Mouse (Mus musculus) heart, embryonic 16.5 days (tissue): ENCODE results near the gene Ksr2. TPM values are rescaled to one million over a fixed set of nuclear protein-coding genes. Genes with fewer than 3 reads are reported as not detected.

ENCODE experiments used
- ATAC-seq: fragments of 200-750 bp; cut with Nextera tagmentation; replicated peaks from 2 replicates; pipeline ENCODE4 v1.8.0; 2017; ENCODE audit warnings: moderate number of reproducible peaks; ENCODE audit not compliant: insufficient read depth, low FRiP score; ENCODE audit errors: extremely low read depth
- H3K27ac ChIP-seq: fragments of 300-500 bp; sonication (generic); 2 replicates; pipeline ENCODE4 v1.5.1; 2014; ENCODE audit warnings: mild to moderate bottlenecking, low read length, control low read depth, moderate library complexity
- H3K27me3 ChIP-seq: fragments of 300-500 bp; sonication (generic); 2 replicates; pipeline ENCODE4 v1.6.1; 2014; ENCODE audit warnings: low read length, mixed read lengths; ENCODE audit not compliant: control insufficient read depth, insufficient read depth
- H3K36me3 ChIP-seq: fragments of 300-500 bp; sonication (generic); 2 replicates; pipeline ENCODE4 v1.6.1; 2014; ENCODE audit not compliant: control insufficient read depth, insufficient read depth
- H3K4me1 ChIP-seq: fragments of 300-500 bp; sonication (generic); 2 replicates; pipeline ENCODE4 v1.6.1; 2014; ENCODE audit warnings: low read length, mixed read lengths; ENCODE audit not compliant: control insufficient read depth, insufficient read depth
- H3K4me2 ChIP-seq: fragments of 300-500 bp; sonication (generic); 2 replicates; pipeline ENCODE4 v1.6.1; 2014; ENCODE audit warnings: low read depth, mild to moderate bottlenecking, control low read depth, low read length
- H3K4me3 ChIP-seq: fragments of 300-500 bp; sonication (generic); 2 replicates; pipeline ENCODE4 v1.5.1; 2014; ENCODE audit warnings: mild to moderate bottlenecking, control low read depth, low read length
- H3K9ac ChIP-seq: fragments of 300-500 bp; sonication (generic); 2 replicates; pipeline ENCODE4 v1.6.1; 2014; ENCODE audit warnings: low read length, control low read depth
- H3K9me3 ChIP-seq: fragments of 300-500 bp; sonication (generic); replicated peaks from 2 replicates; pipeline ENCODE4 v1.6.1; 2016; ENCODE audit warnings: low read length; ENCODE audit not compliant: control insufficient read depth
- WGBS: fragments of 180-500 bp; shearing (Covaris S2); extraction: QIAGEN DNeasy Blood & Tissue Kit; methylation state at CpG from one replicate; pipeline ENCODE4 v1.1.7; 2014; 5-methylcytosine and 5-hydroxymethylcytosine counted together
- polyA plus RNA-seq: library from polyadenylated mRNA; unstranded; fragments of >200 nt; fragmentation: Nextera tagmentation; extraction: Ambion mirVana; gene quantifications from 2 replicates; pipeline ENCODE4 v1.2.1, GENCODE M21; 2015

Ksr2 gene
- polyA plus RNA-seq, 1 experiment from 2014 or later = 0.05 TPM

DNA sequence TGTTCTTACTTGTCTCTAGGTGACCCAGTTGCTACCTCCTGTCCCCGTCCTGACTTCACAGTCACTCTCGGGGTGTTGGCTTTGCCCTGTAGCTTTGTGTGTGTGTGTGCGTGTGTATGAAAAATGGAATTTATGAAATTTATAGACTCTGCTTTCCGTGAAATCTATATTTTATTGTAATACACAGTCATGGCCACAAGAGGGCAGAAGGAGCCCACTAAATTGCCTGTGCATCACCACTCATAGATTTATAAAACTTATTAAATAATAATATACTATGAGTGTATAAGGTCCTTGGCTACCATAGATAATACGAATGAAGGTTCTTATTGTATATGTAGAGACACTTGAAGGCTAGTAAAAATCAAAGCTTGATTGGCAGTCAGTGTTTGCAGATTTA is 90.6 kb downstream of the Ksr2 start:
- H3K4me2 ChIP-seq = no peak overlapping the region
- no peaks in the 10 kb centered on the region for H3K4me1 ChIP-seq
- peaks cover 3% of the 10 kb centered on the region for H3K27me3 ChIP-seq
- no peak overlapping the region for H3K9ac ChIP-seq
- H3K4me3 ChIP-seq = no peak overlapping the region
- no peak overlapping the region for H3K27ac ChIP-seq
- ATAC-seq = no peak
- WGBS = 86% methylated on average over 5 of the region's 5 CpGs
- no peaks in the 10 kb centered on the region for H3K9me3 ChIP-seq
- no peaks in the 10 kb centered on the region for H3K36me3 ChIP-seq

DNA sequence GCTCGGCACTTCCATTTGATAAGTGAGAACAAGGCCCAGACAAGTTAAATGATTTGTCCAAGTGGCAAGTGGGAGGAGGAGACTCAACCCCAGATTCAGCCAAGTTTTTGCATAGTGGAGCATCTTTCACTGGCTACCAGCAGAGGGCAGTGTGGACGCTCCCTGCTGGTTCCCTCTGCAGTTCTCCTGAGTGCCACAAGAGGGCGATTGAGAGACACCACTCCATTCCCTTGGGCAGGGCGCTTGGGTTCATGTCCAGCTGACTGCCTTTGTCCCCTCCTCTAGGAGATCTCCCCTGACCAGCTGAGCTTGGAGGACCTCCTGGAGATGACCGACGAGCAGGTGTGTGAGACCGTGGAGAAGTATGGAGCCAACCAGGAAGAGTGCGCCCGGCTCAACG is 91.4 kb downstream of the Ksr2 start:
- ATAC-seq = no peak
- peaks cover 3% of the 10 kb centered on the region; the same call in 1 of the 2 replicates for H3K27me3 ChIP-seq
- no peaks in the 10 kb centered on the region for H3K9me3 ChIP-seq
- no peak overlapping the region for H3K4me2 ChIP-seq
- 65% methylated on average over 10 of the region's 10 CpGs for WGBS
- no peaks in the 10 kb centered on the region for H3K4me1 ChIP-seq
- H3K9ac ChIP-seq = no peak overlapping the region
- H3K27ac ChIP-seq = no peak overlapping the region
- H3K4me3 ChIP-seq = no peak overlapping the region
- H3K36me3 ChIP-seq = no peaks in the 10 kb centered on the region

DNA sequence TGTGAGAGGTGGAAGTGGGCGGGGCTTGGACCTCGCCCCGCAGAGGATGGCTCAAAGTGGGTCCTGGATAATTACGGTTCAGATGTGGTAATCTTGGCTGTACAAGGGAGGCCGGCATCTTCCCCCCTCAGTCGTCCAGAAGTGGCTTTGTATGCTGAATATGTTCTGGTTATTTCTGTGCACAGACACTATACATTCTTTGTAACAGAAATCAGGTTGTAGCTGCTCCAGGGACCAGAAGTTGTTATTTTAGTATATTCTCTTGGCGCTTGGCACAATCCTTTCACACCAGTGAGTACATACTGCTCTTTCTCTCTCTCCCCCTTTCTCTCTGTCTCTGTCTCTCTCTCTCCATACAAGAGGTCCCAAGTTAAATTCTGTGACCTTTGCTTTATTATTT is 92.0 kb downstream of the Ksr2 start:
- Histone ChIP-seq H3K36me3 (no peaks in the 10 kb centered on the region), H3K4me1 (no peaks in the 10 kb centered on the region), H3K9me3 (no peaks in the 10 kb centered on the region), H3K4me2 (no peak overlapping the region), H3K9ac (no peak overlapping the region), H3K27ac (no peak overlapping the region), H3K27me3 (peaks cover 3% of the 10 kb centered on the region; the same call in 1 of the 2 replicates), H3K4me3 (no peak overlapping the region)
- no peak for ATAC-seq
- WGBS = 64% methylated on average over 7 of the region's 7 CpGs

DNA sequence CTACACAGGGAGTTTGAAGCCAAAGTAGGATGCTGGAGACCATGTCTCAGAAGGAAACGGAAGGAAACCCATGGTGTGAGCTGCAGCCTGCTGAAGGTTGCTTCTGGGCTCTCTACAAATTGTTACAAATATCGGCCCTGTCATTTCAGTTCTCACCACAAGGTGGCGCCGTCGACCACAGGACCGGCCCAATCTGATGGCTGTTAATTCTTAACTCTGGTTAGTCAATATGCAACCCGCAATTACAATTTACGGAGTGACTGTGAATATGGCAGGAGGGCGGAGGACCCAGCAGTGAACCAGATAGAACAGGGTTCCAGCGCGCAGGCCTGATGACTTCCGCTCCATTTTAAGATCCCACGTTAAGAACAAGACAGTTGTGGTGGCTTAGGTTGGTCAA is 92.6 kb downstream of the Ksr2 start:
- 28% methylated on average over 13 of the region's 13 CpGs for WGBS
- no peak overlapping the region for H3K4me2 ChIP-seq
- no peak for ATAC-seq
- H3K9ac ChIP-seq = no peak overlapping the region
- no peak overlapping the region for H3K4me3 ChIP-seq
- no peaks in the 10 kb centered on the region for H3K9me3 ChIP-seq
- no peak overlapping the region for H3K27ac ChIP-seq
- H3K27me3 ChIP-seq = peaks cover 3% of the 10 kb centered on the region; the same call in 1 of the 2 replicates
- H3K4me1 ChIP-seq = no peaks in the 10 kb centered on the region
- no peaks in the 10 kb centered on the region for H3K36me3 ChIP-seq

GRCm38 (mm10) chr5:117509511-117510375 is 95.9 kb downstream of the Ksr2 start:
- H3K36me3 ChIP-seq = no peaks in the 10 kb centered on the region
- WGBS = 42% methylated on average over 21 of the region's 22 CpGs
- no peak for ATAC-seq
- H3K9me3 ChIP-seq = no peaks in the 10 kb centered on the region
- no peaks in the 10 kb centered on the region for H3K4me1 ChIP-seq
- peaks cover 3% of the 10 kb centered on the region; the same call in 1 of the 2 replicates for H3K27me3 ChIP-seq
- H3K27ac ChIP-seq = no peak overlapping the region
- H3K9ac ChIP-seq = peak overlapping the region; percentile 40
- 0 out of 2 replicates have a peak overlapping the region, but pooled peaks have one; percentile 6 for H3K4me3 ChIP-seq
- peak overlapping the region; percentile 30 for H3K4me2 ChIP-seq

DNA sequence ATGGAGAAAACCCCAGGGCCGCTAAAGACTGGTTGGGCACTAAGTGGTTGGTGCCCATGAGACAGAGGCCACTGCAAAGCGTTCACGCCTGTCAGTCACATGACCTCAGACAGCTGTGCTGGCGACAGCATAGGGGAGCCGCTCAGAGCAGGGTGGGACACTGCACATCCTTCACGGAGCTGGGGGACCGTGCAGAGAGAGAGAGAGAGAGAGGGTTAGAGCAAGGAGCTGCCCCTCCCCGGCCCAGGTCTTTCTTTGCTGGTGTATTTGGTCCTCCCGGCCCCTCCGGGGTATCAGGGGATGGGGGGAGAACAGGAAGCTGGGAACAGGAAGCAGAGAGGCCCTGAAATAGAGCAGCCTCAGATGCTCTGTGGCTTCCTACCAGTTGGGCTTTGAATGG is 97.1 kb downstream of the Ksr2 start:
- WGBS = 56% methylated on average over 10 of the region's 10 CpGs

GRCm38 (mm10) chr5:117515396-117515795 is 101.6 kb downstream of the Ksr2 start:
- no peak overlapping the region for H3K4me3 ChIP-seq
- H3K36me3 ChIP-seq = no peaks in the 10 kb centered on the region
- no peaks in the 10 kb centered on the region for H3K27me3 ChIP-seq
- H3K9ac ChIP-seq = no peak overlapping the region
- H3K4me1 ChIP-seq = no peaks in the 10 kb centered on the region
- H3K4me2 ChIP-seq = no peak overlapping the region
- 76% methylated on average over 12 of the region's 12 CpGs for WGBS
- no peak for ATAC-seq
- no peaks in the 10 kb centered on the region for H3K9me3 ChIP-seq
- no peak overlapping the region for H3K27ac ChIP-seq

More for the DNA sequence above, 97.1 kb downstream of the Ksr2 start:
- no peak overlapping the region for H3K4me3 ChIP-seq
- ATAC-seq = peak; percentile 32; the same call in 1 of the 2 replicates
- no peak overlapping the region for H3K4me2 ChIP-seq
- H3K36me3 ChIP-seq = no peaks in the 10 kb centered on the region
- no peak overlapping the region for H3K27ac ChIP-seq
- peaks cover 3% of the 10 kb centered on the region; the same call in 1 of the 2 replicates for H3K27me3 ChIP-seq
- H3K4me1 ChIP-seq = no peaks in the 10 kb centered on the region
- no peak overlapping the region for H3K9ac ChIP-seq
- no peaks in the 10 kb centered on the region for H3K9me3 ChIP-seq

DNA sequence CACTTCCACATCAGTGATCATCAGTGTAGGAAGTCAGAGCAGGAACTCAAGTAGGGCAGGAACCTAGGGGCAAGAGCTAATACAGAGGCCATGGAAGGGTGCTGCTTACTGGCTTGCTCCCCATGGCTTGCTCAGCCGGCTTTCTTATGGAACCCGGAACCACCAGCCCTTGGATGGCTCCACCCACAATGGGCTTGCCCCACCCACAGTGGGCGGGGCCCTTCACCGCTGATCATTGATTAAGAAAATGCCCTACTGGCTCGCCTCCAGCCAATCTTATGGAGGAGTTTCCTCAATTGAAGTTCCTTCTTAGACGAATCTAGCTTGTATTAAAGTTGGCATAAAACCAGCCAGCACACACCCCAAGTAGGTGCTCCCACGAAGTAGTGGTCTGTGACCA is 102.1 kb downstream of the Ksr2 start:
- no peak for ATAC-seq

DNA sequence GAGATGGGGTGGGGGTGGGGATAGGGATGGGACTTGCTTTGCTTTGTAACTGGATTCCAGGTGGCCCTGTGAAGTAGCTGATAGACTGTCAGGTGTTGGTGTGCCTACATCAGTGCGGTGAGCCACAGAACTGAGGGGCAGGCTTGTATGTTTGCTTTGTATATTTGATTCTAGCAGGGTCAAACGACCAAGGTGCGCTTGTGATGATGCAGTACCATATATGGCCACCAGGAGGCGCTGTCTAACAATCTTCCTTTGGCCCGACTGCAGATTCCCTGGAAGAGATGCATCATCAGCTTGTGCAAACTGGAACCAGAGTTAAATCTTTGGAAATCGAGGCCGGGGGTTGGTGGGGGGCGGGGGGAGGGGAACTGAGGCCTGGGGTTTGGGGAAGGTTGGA is 102.8 kb downstream of the Ksr2 start:
- WGBS = 5% methylated on average over 8 of the region's 8 CpGs
- ATAC-seq = peak; percentile 15; the same call in 1 of the 2 replicates
- no peak overlapping the region for H3K4me3 ChIP-seq

More for the DNA sequence above, 102.1 kb downstream of the Ksr2 start:
- Histone ChIP-seq H3K27ac (no peak overlapping the region), H3K4me3 (no peak overlapping the region), H3K9ac (no peak overlapping the region), H3K27me3 (no peaks in the 10 kb centered on the region), H3K36me3 (no peaks in the 10 kb centered on the region), H3K4me1 (no peaks in the 10 kb centered on the region), H3K9me3 (no peaks in the 10 kb centered on the region), H3K4me2 (no peak overlapping the region)
- 61% methylated on average over 7 of the region's 7 CpGs for WGBS

More for the DNA sequence above, 102.8 kb downstream of the Ksr2 start:
- Histone ChIP-seq H3K4me1 (no peaks in the 10 kb centered on the region), H3K9me3 (no peaks in the 10 kb centered on the region), H3K4me2 (no peak overlapping the region), H3K27me3 (no peaks in the 10 kb centered on the region), H3K27ac (no peak overlapping the region), H3K36me3 (no peaks in the 10 kb centered on the region), H3K9ac (no peak overlapping the region)
